Mouse (Mus musculus): ENCODE results near the gene Dus1l. TPM values are rescaled to one million over a fixed set of nuclear protein-coding genes. Genes with fewer than 3 reads are reported as not detected.
"Not testable (repeated sequence)": the region's sequence is repeated elsewhere in the genome, so short reads cannot be mapped to it uniquely, and the experiment has no call there.

The Dus1l gene
- polyA plus RNA-seq, 1 experiment from 2014 or later = 74.0 TPM

DNA sequence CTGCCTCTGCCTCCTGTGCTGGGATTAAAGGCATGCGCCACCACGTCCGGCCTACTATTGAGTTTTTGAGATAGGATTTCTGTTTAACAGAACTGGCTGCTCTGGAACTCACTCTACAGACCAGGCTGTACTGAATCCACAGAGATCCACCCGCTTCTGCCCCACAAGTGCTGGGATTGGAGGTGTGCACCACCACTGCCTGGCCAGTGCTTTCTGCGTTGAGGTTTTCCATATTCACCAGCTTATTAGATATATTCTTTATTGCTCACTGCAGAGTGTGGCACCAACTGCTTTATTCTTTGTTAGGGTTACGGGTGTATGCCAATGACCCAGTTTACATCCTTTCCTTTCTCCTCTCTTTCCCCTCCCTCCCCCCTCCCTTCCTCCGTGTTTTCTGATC is 8.1 kb upstream of the Dus1l start:
- 80% methylated on average over 7 of the region's 7 CpGs for WGBS
- peaks cover 32% of the 10 kb centered on the region for H3K36me3 ChIP-seq (ENCODE audit: control insufficient read depth, insufficient read depth, low read length)
- H3K27ac ChIP-seq (ENCODE audit: low read length) = no peak overlapping the region
- no peaks in the 10 kb centered on the region for H3K27me3 ChIP-seq (ENCODE audit: control insufficient read depth, insufficient read depth, low read depth, low read length)
- no peak overlapping the region for H3K9ac ChIP-seq (ENCODE audit: low read length)
- no peaks in the 10 kb centered on the region for H3K9me3 ChIP-seq (ENCODE audit: control insufficient read depth, low read length)
- H3K4me3 ChIP-seq (ENCODE audit: low read length) = no peak overlapping the region
- no peak overlapping the region for H3K4me2 ChIP-seq (ENCODE audit: low read depth, low read length)
- peaks cover 10% of the 10 kb centered on the region for H3K4me1 ChIP-seq (replicated peaks; ENCODE audit: control insufficient read depth, insufficient read depth, low read length)
- no peak for ATAC-seq (ENCODE audit: low read depth)

DNA sequence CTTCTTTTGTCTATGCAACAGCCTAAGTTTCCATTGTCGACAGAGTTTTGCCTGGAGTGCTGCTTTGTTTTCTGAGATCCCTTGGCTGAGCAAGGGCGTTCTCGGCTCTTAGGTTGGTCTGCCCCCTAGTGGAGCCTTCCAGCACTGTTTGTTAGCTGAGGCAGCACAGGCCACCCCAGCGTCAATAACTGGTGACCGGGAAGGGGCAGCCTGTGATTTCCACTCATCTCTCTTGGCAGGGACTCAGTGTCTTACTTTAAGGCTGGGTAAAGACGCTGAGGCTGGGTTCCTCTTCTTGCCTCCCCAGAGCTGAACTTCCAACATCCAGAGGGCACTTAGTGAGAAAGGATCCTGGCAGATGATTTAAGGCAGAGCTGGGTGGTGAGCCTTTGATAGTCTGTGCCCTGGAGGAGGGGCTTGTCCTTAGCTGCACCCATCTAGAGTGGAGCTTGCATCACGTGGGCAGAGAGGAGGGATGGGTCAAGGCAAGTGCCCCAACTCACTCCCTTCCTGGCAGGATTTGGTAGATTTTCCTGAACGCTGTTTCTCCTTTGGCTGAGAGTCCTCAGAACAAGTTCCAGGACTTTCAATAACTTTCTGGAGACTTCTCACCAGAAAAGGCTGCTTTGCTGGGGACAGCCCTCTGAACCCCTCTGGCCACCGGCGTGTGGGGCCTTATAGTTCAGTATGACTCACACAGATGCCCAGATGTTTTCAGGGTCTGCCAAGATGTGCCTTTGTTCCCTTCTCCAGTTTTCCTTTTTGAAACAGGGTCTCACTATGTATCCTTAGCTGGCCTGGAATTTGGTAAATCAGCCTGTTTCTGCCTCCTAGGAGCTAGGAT is 4.1 kb upstream of the Dus1l start:
- Histone ChIP-seq H3K4me3 (ENCODE audit: low read length) (peak overlapping the region; percentile 8; the same call in 1 of the 2 replicates), H3K36me3 (ENCODE audit: control insufficient read depth, insufficient read depth, low read length) (peaks cover under 1% of the 10 kb centered on the region; the same call in 1 of the 2 replicates), H3K9me3 (ENCODE audit: control insufficient read depth, low read length) (no peaks in the 10 kb centered on the region), H3K27me3 (ENCODE audit: control insufficient read depth, insufficient read depth, low read depth, low read length) (no peaks in the 10 kb centered on the region), H3K4me2 (ENCODE audit: low read depth, low read length) (peak overlapping the region; percentile 25; the same call in 1 of the 2 replicates), H3K27ac (ENCODE audit: low read length) (peak overlapping the region; percentile 86), H3K4me1 (replicated peaks; ENCODE audit: control insufficient read depth, insufficient read depth, low read length) (peaks cover 14% of the 10 kb centered on the region), H3K9ac (ENCODE audit: low read length) (peak overlapping the region; percentile 60)
- ATAC-seq (ENCODE audit: low read depth) = peak; percentile 83
- 5% methylated on average over 10 of the region's 10 CpGs for WGBS

DNA sequence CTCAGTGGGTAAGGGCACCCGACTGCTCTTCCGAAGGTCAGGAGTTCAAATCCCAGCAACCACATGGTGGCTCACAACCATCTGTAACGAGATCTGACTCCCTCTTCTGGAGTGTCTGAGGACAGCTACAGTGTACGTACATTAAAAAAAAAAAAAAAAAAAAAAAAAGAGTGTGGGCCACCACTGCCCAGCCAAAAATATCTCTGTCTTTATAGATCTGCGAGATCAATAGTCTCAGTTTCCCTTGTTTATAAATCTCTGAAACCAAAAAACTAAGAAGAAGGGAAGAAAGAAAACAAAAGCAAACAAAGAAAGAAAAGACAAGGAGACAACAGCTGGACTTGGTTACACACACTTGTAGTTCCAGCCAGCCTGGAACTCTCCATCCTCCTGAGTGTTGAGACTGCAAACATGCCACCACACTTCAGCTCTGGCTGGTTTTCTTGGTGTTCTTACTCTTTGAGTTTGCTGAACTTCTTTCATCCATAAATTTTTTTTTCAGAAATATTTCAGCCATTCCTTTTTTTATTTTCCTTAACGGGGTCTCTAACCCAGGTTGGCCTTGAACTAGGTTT is 3.2 kb upstream of the Dus1l start:
- Histone ChIP-seq H3K27ac (ENCODE audit: low read length) (peak overlapping the region; percentile 86), H3K9ac (ENCODE audit: low read length) (no peak overlapping the region; the same call in 1 of the 2 replicates), H3K4me2 (ENCODE audit: low read depth, low read length) (peak overlapping the region; percentile 11; the same call in 1 of the 2 replicates), H3K36me3 (ENCODE audit: control insufficient read depth, insufficient read depth, low read length) (no peaks in the 10 kb centered on the region), H3K27me3 (ENCODE audit: control insufficient read depth, insufficient read depth, low read depth, low read length) (no peaks in the 10 kb centered on the region), H3K4me3 (ENCODE audit: low read length) (no peak overlapping the region), H3K9me3 (ENCODE audit: control insufficient read depth, low read length) (no peaks in the 10 kb centered on the region), H3K4me1 (replicated peaks; ENCODE audit: control insufficient read depth, insufficient read depth, low read length) (peaks cover 20% of the 10 kb centered on the region)
- WGBS = 45% methylated on average over 6 of the region's 6 CpGs
- ATAC-seq (ENCODE audit: low read depth) = no peak

DNA sequence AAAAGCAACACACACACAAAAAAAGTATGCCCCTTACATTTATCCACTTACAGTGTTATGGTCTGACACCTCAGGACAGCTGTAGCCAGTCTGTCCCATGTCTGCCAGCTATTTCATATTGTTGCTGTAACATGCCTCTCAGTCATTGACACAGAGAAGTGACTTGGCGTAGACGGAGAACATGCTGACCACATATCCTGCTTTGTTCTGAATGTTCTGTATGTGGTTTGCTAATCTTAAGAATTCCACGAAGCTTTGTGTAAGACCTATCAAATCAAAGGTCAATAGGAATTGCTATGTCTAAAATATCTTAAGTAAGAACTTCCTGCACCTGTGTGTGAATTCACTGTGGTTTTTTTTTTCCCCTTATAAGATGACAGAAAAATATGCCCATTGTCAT is 2.0 kb upstream of the Dus1l start:
- Histone ChIP-seq H3K9me3 (ENCODE audit: control insufficient read depth, low read length) (no peaks in the 10 kb centered on the region), H3K4me2 (ENCODE audit: low read depth, low read length) (no peak overlapping the region), H3K36me3 (ENCODE audit: control insufficient read depth, insufficient read depth, low read length) (peaks cover 8% of the 10 kb centered on the region), H3K4me3 (ENCODE audit: low read length) (no peak overlapping the region), H3K4me1 (replicated peaks; ENCODE audit: control insufficient read depth, insufficient read depth, low read length) (peaks cover 20% of the 10 kb centered on the region), H3K9ac (ENCODE audit: low read length) (no peak overlapping the region), H3K27ac (ENCODE audit: low read length) (no peak overlapping the region), H3K27me3 (ENCODE audit: control insufficient read depth, insufficient read depth, low read depth, low read length) (no peaks in the 10 kb centered on the region)
- 68% methylated on average over 3 of the region's 3 CpGs for WGBS
- ATAC-seq (ENCODE audit: low read depth) = no peak

DNA sequence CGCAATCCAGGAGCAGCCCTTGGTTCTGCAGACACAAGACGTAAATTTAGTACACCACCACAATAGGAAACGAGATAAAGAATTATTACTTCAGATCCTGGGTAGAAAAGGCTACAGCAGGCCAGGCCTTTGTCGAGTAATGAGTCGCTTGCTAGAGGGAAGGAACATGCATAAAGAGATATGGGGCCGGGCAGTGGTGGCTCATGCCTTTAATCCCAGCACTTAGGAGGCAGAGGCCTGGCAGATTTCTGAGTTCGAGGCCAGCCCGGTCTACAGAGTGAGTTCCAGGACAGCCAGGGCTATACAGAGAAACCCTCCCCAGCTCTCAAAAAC is 377 bp upstream of the Dus1l start:
- Histone ChIP-seq H3K9ac (ENCODE audit: low read length) (peak overlapping the region; percentile 61), H3K4me1 (replicated peaks; ENCODE audit: control insufficient read depth, insufficient read depth, low read length) (peaks cover 20% of the 10 kb centered on the region), H3K4me2 (ENCODE audit: low read depth, low read length) (peak overlapping the region; percentile 50), H3K4me3 (ENCODE audit: low read length) (peak overlapping the region; percentile 99), H3K9me3 (ENCODE audit: control insufficient read depth, low read length) (no peaks in the 10 kb centered on the region), H3K27me3 (ENCODE audit: control insufficient read depth, insufficient read depth, low read depth, low read length) (no peaks in the 10 kb centered on the region), H3K27ac (ENCODE audit: low read length) (peak overlapping the region; percentile 69), H3K36me3 (ENCODE audit: control insufficient read depth, insufficient read depth, low read length) (peaks cover 19% of the 10 kb centered on the region)
- 0 out of 2 replicates have a peak, but pooled peaks have one; percentile 0 for ATAC-seq (ENCODE audit: low read depth)
- 26% methylated on average over 8 of the region's 8 CpGs for WGBS

DNA sequence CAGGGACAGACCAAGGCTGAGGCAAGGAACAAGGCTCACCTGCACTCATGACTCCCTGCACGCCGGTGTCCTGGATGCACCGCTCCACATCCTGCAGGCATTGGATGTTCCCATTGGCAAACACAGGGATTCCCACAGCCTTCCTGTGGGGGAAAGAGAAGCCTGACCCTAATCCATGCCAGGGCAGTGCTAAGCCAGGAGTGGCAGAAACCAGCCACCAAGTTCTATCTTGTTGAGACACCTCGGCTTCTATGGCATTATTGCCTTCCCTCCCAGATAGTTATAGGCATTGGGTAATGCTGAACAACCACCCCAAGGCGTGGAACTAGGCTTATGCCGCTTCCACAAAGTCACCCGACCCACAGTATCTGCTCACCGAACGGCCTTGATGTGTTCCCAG is 3.6 kb downstream of the Dus1l start:
- H3K27ac ChIP-seq (ENCODE audit: low read length) = no peak overlapping the region
- peaks cover 52% of the 10 kb centered on the region for H3K36me3 ChIP-seq (ENCODE audit: control insufficient read depth, insufficient read depth, low read length)
- peaks cover 10% of the 10 kb centered on the region for H3K4me1 ChIP-seq (replicated peaks; ENCODE audit: control insufficient read depth, insufficient read depth, low read length)
- H3K4me2 ChIP-seq (ENCODE audit: low read depth, low read length) = no peak overlapping the region
- H3K9ac ChIP-seq (ENCODE audit: low read length) = no peak overlapping the region
- no peaks in the 10 kb centered on the region for H3K9me3 ChIP-seq (ENCODE audit: control insufficient read depth, low read length)
- H3K27me3 ChIP-seq (ENCODE audit: control insufficient read depth, insufficient read depth, low read depth, low read length) = no peaks in the 10 kb centered on the region
- 93% methylated on average over 9 of the region's 9 CpGs for WGBS
- no peak overlapping the region for H3K4me3 ChIP-seq (ENCODE audit: low read length)
- ATAC-seq (ENCODE audit: low read depth) = no peak

DNA sequence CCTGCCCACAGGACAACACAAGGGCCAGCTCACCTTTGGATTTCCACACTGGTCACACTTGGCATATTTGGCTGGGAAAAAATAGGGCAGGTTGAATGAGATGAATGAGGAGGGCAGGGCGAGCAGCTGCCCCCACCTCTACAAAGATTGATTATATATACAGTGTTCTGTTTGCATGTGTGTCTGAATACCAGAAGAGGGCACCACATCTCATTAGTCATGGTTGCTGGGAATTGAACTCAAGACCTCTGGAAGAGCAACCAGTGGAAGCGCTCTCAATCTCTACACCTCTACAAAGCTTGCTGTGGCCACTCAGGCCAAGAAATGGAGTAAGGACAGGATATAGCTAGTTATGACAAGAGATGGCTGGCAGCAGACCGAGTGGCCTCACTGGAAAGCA is 6.4 kb downstream of the Dus1l start:
- no peak for ATAC-seq (ENCODE audit: low read depth)
- Histone ChIP-seq H3K4me1 (replicated peaks; ENCODE audit: control insufficient read depth, insufficient read depth, low read length) (peaks cover 9% of the 10 kb centered on the region), H3K4me2 (ENCODE audit: low read depth, low read length) (no peak overlapping the region), H3K27me3 (ENCODE audit: control insufficient read depth, insufficient read depth, low read depth, low read length) (no peaks in the 10 kb centered on the region), H3K36me3 (ENCODE audit: control insufficient read depth, insufficient read depth, low read length) (peaks cover 63% of the 10 kb centered on the region), H3K9me3 (ENCODE audit: control insufficient read depth, low read length) (no peaks in the 10 kb centered on the region), H3K9ac (ENCODE audit: low read length) (no peak overlapping the region), H3K27ac (ENCODE audit: low read length) (no peak overlapping the region), H3K4me3 (ENCODE audit: low read length) (no peak overlapping the region)
- 71% methylated on average over 3 of the region's 3 CpGs for WGBS

DNA sequence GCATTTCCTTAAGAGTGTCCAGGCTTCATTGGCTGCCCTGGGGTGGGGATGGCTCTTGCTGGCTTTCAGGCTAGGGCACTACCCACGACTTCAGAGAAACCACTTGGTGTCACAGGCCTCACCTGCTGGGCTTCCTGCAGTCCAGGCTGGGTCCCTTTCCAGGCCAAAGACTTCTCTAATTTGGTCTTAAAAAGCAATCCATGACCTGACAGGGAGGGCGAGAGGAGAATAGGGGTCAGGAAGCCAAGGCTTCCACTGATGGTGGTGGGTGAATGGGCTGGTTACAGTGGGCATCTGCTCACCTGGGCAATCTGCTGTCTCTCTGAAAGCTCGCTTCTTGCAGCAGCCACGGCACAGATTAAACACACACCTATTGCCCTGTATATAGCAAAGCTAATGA is 6.8 kb downstream of the Dus1l start:
- 85% methylated on average over 4 of the region's 4 CpGs for WGBS
- H3K4me3 ChIP-seq (ENCODE audit: low read length) = no peak overlapping the region
- H3K9me3 ChIP-seq (ENCODE audit: control insufficient read depth, low read length) = no peaks in the 10 kb centered on the region
- H3K27me3 ChIP-seq (ENCODE audit: control insufficient read depth, insufficient read depth, low read depth, low read length) = no peaks in the 10 kb centered on the region
- H3K27ac ChIP-seq (ENCODE audit: low read length) = no peak overlapping the region
- no peak for ATAC-seq (ENCODE audit: low read depth)
- peaks cover 63% of the 10 kb centered on the region for H3K36me3 ChIP-seq (ENCODE audit: control insufficient read depth, insufficient read depth, low read length)
- H3K9ac ChIP-seq (ENCODE audit: low read length) = no peak overlapping the region
- peaks cover 7% of the 10 kb centered on the region for H3K4me1 ChIP-seq (replicated peaks; ENCODE audit: control insufficient read depth, insufficient read depth, low read length)
- no peak overlapping the region for H3K4me2 ChIP-seq (ENCODE audit: low read depth, low read length)

DNA sequence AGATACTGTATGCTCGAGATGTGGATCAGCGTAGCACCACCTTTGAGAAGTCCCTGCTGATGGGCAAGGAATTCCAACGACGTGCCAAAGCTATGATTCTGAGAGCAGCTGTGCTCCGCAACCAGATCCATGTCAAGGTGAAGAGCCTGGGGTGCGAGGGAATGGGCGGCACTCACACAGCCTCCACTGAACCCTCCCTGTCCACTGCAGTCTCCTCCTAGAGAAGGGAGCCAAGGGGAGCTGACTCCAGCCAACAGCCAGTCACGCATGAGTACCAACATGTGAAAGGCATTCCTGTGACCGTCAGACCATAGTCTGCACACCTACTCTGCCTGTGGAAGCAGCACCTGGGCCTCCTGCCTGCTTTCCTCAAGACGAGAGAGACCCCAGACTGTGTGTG is 7.7 kb downstream of the Dus1l start:
- not testable (repeated sequence) for H3K4me2 ChIP-seq (ENCODE audit: low read depth, low read length); H3K4me1 ChIP-seq (replicated peaks; ENCODE audit: control insufficient read depth, insufficient read depth, low read length); H3K9me3 ChIP-seq (ENCODE audit: control insufficient read depth, low read length); H3K27me3 ChIP-seq (ENCODE audit: control insufficient read depth, insufficient read depth, low read depth, low read length); H3K4me3 ChIP-seq (ENCODE audit: low read length); H3K9ac ChIP-seq (ENCODE audit: low read length); ATAC-seq (ENCODE audit: low read depth); H3K27ac ChIP-seq (ENCODE audit: low read length)
- 88% methylated on average over 9 of the region's 10 CpGs for WGBS
- H3K36me3 ChIP-seq (ENCODE audit: control insufficient read depth, insufficient read depth, low read length) = peaks cover 57% of the 10 kb centered on the region

All from lung, embryonic 16.5 days (tissue).